Mouse (Mus musculus): Measurements from ENCODE around the gene Fiz1. TPM values are rescaled to one million over a fixed set of nuclear protein-coding genes. Genes with fewer than 3 reads are reported as not detected.

Fiz1 gene
- total and polyA plus RNA-seq, 2 experiments = 6.2 to 19.3 TPM

GRCm38 (mm10) chr7:5017352-5017751 is 2.9 kb upstream of the Fiz1 start:
- Histone ChIP-seq H3K36me3 (ENCODE audit: control insufficient read depth, insufficient read depth, low read length) (0 out of 2 replicates have a peak, but pooled peaks cover 3% of the 10 kb centered on the region), H3K79me2 (ENCODE audit: control insufficient read depth, insufficient read depth, low read length) (peaks cover 6% of the 10 kb centered on the region; the same call in 1 of the 2 replicates), H3K27ac (replicated peaks; ENCODE audit: insufficient read depth, low read depth, low read length) (no peak overlapping the region), H3K4me3 (ENCODE audit: insufficient read depth, low read depth, low read length) (no peak overlapping the region), H3K27me3 (ENCODE audit: control insufficient read depth, insufficient read depth, low read length) (no peaks in the 10 kb centered on the region), H3K9ac (ENCODE audit: low read depth, low read length) (no peak overlapping the region), H3K4me1 (ENCODE audit: control insufficient read depth, insufficient read depth, low read length) (peaks cover 11% of the 10 kb centered on the region)
- 0 out of 2 replicates have a peak, but pooled peaks have one; percentile 2 for TF ChIP-seq CTCF (IDR thresholded peaks at IDR 0.05; ENCODE audit: low read depth, low read length)
- TF ChIP-seq POLR2A (IDR thresholded peaks at IDR 0.05; ENCODE audit: extremely low read depth, insufficient read depth, low read length) = no peak
- DNase-seq (ENCODE audit: extremely low read depth, low read depth, low spot score) = no peak
- WGBS = 91% methylated on average over 16 of the region's 16 CpGs

DNA sequence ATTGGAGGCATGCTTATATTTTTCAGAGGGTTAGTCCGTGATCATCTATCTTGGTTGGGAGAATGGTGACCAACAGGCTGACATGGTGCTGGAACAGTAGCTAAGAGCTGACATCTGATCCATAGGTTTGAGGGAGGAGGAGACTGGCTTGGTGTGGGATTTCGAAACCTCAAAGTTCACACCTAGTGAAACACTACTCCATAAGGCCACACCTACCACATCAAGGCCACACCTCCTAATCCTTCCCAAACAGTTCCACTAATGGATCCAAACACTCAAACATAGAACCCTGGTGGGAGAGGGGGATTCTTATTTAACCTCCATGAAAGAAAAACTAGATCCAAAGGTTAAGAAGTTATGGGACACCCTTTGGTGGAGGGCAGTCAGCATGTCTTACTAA is 2.4 kb upstream of the Fiz1 start:
- no peak overlapping the region for H3K27ac ChIP-seq (replicated peaks; ENCODE audit: insufficient read depth, low read depth, low read length)

DNA sequence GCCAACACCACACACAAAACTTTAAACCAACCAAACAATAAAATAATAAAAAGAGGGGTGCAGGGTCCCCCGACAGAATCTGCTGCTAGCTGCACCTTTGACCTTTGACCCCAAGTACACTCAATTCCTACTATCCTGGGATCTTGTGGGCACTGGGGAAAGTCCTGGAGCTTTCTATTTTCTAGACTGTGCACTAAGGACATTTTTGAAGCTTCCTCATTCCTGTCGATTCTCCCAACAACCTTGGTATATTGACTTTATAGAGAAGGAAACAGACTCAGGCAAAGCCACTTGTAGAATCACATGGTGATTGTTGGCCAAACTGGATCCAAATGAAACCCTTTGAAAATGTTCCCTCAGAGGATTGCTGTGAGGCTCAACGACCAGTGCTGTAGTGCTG is 1.6 kb upstream of the Fiz1 start:
- peak overlapping the region; percentile 84 for H3K27ac ChIP-seq (replicated peaks; ENCODE audit: insufficient read depth, low read depth, low read length)
- TF ChIP-seq POLR2A (IDR thresholded peaks at IDR 0.05; ENCODE audit: extremely low read depth, insufficient read depth, low read length) (no peak), CTCF (IDR thresholded peaks at IDR 0.05; ENCODE audit: low read depth, low read length) (no peak)

More for the DNA sequence above, 2.4 kb upstream of the Fiz1 start:
- TF ChIP-seq CTCF (IDR thresholded peaks at IDR 0.05; ENCODE audit: low read depth, low read length) (no peak), POLR2A (IDR thresholded peaks at IDR 0.05; ENCODE audit: extremely low read depth, insufficient read depth, low read length) (no peak)
- Histone ChIP-seq H3K9ac (ENCODE audit: low read depth, low read length) (no peak overlapping the region), H3K79me2 (ENCODE audit: control insufficient read depth, insufficient read depth, low read length) (peaks cover 2% of the 10 kb centered on the region; the same call in 1 of the 2 replicates), H3K4me1 (ENCODE audit: control insufficient read depth, insufficient read depth, low read length) (peaks cover 7% of the 10 kb centered on the region), H3K27me3 (ENCODE audit: control insufficient read depth, insufficient read depth, low read length) (no peaks in the 10 kb centered on the region), H3K4me3 (ENCODE audit: insufficient read depth, low read depth, low read length) (no peak overlapping the region), H3K36me3 (ENCODE audit: control insufficient read depth, insufficient read depth, low read length) (0 out of 2 replicates have a peak, but pooled peaks cover 5% of the 10 kb centered on the region)
- WGBS = 100% methylated on average over 2 of the region's 2 CpGs
- DNase-seq (ENCODE audit: extremely low read depth, low read depth, low spot score) = no peak

DNA sequence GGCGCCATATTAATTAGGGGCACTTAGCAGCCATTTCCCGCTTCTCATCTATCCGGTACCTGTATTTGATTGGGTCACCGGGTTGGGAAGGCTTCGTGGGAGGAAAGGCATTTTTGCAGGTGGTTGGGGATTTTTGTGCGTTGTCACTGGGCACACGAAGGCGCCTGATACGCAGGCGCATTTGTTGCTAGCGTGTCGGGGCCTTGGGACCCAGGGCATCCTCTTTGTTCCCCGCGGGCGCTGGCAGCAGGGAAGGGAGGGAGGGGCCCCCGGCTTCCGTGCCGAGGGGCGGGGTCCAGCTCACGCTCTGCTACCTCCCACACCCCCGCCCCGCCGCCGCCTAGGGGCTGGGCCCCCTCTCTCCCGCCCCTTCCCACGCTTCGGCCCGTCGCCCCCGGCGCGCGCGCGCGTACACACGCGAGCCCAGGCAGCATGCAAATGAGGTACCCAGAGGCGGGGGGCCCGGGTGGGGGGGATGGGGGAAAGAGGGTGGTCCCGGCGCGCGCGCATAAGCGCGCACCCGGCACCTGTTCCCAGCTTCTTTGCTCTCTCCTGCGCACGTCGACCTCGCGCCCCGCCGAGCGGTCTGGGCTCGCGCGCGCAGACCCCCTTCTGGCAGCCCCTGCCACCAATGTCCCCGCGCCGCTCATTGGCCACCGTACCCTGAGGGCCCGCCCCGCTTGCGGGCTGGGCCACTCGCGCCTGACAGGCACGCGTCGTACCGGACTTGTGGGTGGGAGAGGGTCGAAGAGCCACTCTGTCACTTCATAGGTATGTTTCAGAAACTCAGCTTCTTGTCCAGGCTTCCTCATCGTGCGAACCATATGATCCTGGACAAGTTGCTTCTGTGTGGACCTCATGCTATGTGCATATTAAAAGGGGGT is 863 bp upstream of the Fiz1 start, which contains the start of gene Gm44973:
Gene Gm44973 (plus strand): TSS at position 379 of the 884 bp plus-strand sequence.
- TF ChIP-seq CTCF (IDR thresholded peaks at IDR 0.05; ENCODE audit: low read depth, low read length) = no peak
- TF ChIP-seq POLR2A (IDR thresholded peaks at IDR 0.05; ENCODE audit: extremely low read depth, insufficient read depth, low read length) = 0 out of 2 replicates have a peak, but pooled peaks have one; percentile 7
- under 1% methylated on average over 73 of the region's 76 CpGs for WGBS
- peak within 1 kb of the TSS; percentile 98 for H3K9ac ChIP-seq (ENCODE audit: low read depth, low read length)
- H3K27me3 ChIP-seq (ENCODE audit: control insufficient read depth, insufficient read depth, low read length) = no peaks in the 10 kb centered on the region
- H3K4me3 ChIP-seq (ENCODE audit: insufficient read depth, low read depth, low read length) = peak within 1 kb of the TSS; percentile 99
- H3K36me3 ChIP-seq (ENCODE audit: control insufficient read depth, insufficient read depth, low read length) = peaks cover 7% of the 10 kb centered on the region; the same call in 1 of the 2 replicates
- H3K79me2 ChIP-seq (ENCODE audit: control insufficient read depth, insufficient read depth, low read length) = peaks cover 2% of the 10 kb centered on the region; the same call in 1 of the 2 replicates
- H3K4me1 ChIP-seq (ENCODE audit: control insufficient read depth, insufficient read depth, low read length) = peaks cover 3% of the 10 kb centered on the region; the same call in 1 of the 2 replicates
- peak within 1 kb of the TSS; percentile 99 for H3K27ac ChIP-seq (replicated peaks; ENCODE audit: insufficient read depth, low read depth, low read length)
- DNase-seq (ENCODE audit: extremely low read depth, low read depth, low spot score) = peak; percentile 90

More for the DNA sequence above, 1.6 kb upstream of the Fiz1 start:
- Histone ChIP-seq H3K9ac (ENCODE audit: low read depth, low read length) (peak overlapping the region; percentile 79; the same call in 1 of the 2 replicates), H3K27me3 (ENCODE audit: control insufficient read depth, insufficient read depth, low read length) (no peaks in the 10 kb centered on the region), H3K4me3 (ENCODE audit: insufficient read depth, low read depth, low read length) (peak overlapping the region; percentile 99; the same call in 1 of the 2 replicates), H3K36me3 (ENCODE audit: control insufficient read depth, insufficient read depth, low read length) (peaks cover 7% of the 10 kb centered on the region; the same call in 1 of the 2 replicates), H3K4me1 (ENCODE audit: control insufficient read depth, insufficient read depth, low read length) (peaks cover 3% of the 10 kb centered on the region; the same call in 1 of the 2 replicates), H3K79me2 (ENCODE audit: control insufficient read depth, insufficient read depth, low read length) (peaks cover 2% of the 10 kb centered on the region; the same call in 1 of the 2 replicates)
- peak; percentile 51 for DNase-seq (ENCODE audit: extremely low read depth, low read depth, low spot score)
- 19% methylated on average over 3 of the region's 3 CpGs for WGBS

GRCm38 (mm10) chr7:5012681-5013513 is 1.6 kb downstream of the Fiz1 start:
- TF ChIP-seq POLR2A (IDR thresholded peaks at IDR 0.05; ENCODE audit: extremely low read depth, insufficient read depth, low read length) (no peak), CTCF (IDR thresholded peaks at IDR 0.05; ENCODE audit: low read depth, low read length) (no peak)
- no peaks in the 10 kb centered on the region for H3K27me3 ChIP-seq (ENCODE audit: control insufficient read depth, insufficient read depth, low read length)
- DNase-seq (ENCODE audit: extremely low read depth, low read depth, low spot score) = no peak
- no peak overlapping the region for H3K9ac ChIP-seq (ENCODE audit: low read depth, low read length)
- peaks cover 28% of the 10 kb centered on the region for H3K36me3 ChIP-seq (ENCODE audit: control insufficient read depth, insufficient read depth, low read length)
- peaks cover 2% of the 10 kb centered on the region; the same call in 1 of the 2 replicates for H3K79me2 ChIP-seq (ENCODE audit: control insufficient read depth, insufficient read depth, low read length)
- no peak overlapping the region for H3K4me3 ChIP-seq (ENCODE audit: insufficient read depth, low read depth, low read length)
- no peaks in the 10 kb centered on the region for H3K4me1 ChIP-seq (ENCODE audit: control insufficient read depth, insufficient read depth, low read length)
- 94% methylated on average over 27 of the region's 27 CpGs for WGBS
- H3K27ac ChIP-seq (replicated peaks; ENCODE audit: insufficient read depth, low read depth, low read length) = no peak overlapping the region

All from liver, adult 2 months (tissue).